Mouse (Mus musculus): ENCODE data around the gene Rtl9. TPM values are rescaled to one million over a fixed set of nuclear protein-coding genes. Genes with fewer than 3 reads are reported as not detected.
A peak's percentile ranks its signal among the peaks of the same experiment; 100 is the strongest.

Rtl9 gene
- 0.02 and 0.04 TPM in 2 replicates for polyA plus RNA-seq (2012; rRNA removed)

DNA sequence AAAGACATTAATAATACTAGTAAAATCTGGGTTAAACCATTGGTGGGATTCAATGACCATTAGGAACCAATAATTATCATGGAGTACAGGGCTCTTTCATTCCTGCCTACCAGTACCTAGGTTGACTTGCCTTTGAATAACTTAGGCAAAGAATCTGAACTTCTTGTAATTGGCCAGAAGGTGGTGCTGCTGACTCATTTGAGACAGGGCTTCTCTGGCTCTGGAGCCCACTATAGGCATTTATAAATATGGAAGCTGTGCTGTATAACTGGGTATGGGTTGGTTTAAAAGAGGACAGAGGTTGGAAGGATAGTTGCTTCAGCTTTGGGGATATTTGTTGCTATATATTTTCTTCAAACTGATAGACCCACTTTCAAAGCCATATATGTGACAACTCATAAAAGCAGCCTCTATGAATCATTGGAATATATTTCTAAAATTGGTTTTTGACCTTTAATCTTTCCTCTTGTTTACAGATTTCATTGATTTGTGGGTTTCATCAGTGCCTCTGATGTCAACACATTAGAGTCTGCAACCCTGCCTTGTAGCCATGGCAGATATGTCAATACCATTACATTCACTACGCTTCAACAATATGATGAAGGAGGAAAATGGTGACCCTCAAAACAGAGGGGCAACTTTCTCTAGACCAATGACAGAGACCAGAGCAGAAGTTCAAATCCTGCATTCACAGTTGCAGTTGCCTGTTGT is at the start of gene Rtl9:
Rtl9 (plus strand) TSS at position 551 of the 711 bp plus-strand sequence.
- no peak within 1 kb of the TSS for H3K27ac ChIP-seq (ENCODE audit: control insufficient read depth, insufficient read depth, low read depth, low read length)
- H3K27me3 ChIP-seq (ENCODE audit: control insufficient read depth, insufficient read depth, low read length): no peaks in the 10 kb centered on the region
- TF ChIP-seq POLR2A (IDR thresholded peaks at IDR 0.05; ENCODE audit: control insufficient read depth, low read depth, low read length): no peak
- no peak for TF ChIP-seq CTCF (IDR thresholded peaks at IDR 0.05; ENCODE audit: control insufficient read depth, insufficient read depth, insufficient replicate concordance, low read depth, low read length)
- H3K4me3 ChIP-seq (ENCODE audit: control insufficient read depth, low read depth, low read length): no peak within 1 kb of the TSS
- H3K36me3 ChIP-seq (ENCODE audit: control insufficient read depth, insufficient read depth, low read length): no peaks in the 10 kb centered on the region
- no peaks in the 10 kb centered on the region for H3K4me1 ChIP-seq (ENCODE audit: control insufficient read depth, insufficient read depth, low read length)

DNA sequence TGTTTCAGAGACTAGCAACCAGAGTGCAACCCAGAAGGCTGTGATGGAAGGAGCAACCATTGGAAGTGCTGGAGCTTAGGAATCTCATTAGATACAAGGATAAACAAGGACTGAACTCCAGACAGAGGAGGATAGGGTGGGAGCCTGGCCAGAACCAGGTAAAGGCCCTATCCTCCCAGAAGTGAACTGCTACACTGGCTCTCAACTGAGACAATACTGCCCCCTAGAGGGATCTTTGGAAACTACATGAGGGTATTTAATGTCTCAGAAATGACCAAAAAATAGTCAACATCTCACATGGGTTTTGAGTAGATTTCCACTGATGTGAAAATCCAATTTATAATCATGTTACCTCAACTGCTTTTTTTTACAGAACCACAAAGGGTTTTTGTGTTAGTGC is 47.9 kb upstream of the Rtl9 start:
- Histone ChIP-seq H3K27me3 (ENCODE audit: control insufficient read depth, insufficient read depth, low read length) (no peaks in the 10 kb centered on the region), H3K4me1 (ENCODE audit: control insufficient read depth, insufficient read depth, low read length) (no peaks in the 10 kb centered on the region), H3K27ac (ENCODE audit: control insufficient read depth, insufficient read depth, low read depth, low read length) (no peak overlapping the region), H3K4me3 (ENCODE audit: control insufficient read depth, low read depth, low read length) (no peak overlapping the region), H3K36me3 (ENCODE audit: control insufficient read depth, insufficient read depth, low read length) (no peaks in the 10 kb centered on the region)
- no peak for TF ChIP-seq CTCF (IDR thresholded peaks at IDR 0.05; ENCODE audit: control insufficient read depth, insufficient read depth, insufficient replicate concordance, low read depth, low read length)
- TF ChIP-seq POLR2A (IDR thresholded peaks at IDR 0.05; ENCODE audit: control insufficient read depth, low read depth, low read length): no peak

DNA sequence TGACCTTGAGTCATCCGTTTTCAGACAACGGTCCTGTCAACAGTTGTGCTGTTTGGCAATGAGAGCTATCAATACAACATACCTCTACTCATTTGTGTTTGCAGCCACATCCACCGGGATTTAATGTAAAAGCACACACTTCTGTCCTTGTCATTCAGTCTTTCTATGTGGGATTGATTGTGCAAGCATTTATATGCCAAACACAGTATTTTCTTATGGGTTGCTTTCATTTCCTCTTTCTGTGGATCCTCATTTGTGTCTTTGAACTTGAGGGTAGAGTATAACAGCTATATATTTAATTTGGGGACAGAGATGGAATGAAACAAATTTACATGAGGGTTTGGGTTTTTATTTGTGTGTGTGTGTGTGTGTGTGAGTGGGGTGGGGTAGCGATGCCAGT is 47.5 kb upstream of the Rtl9 start:
- Histone ChIP-seq H3K27me3 (ENCODE audit: control insufficient read depth, insufficient read depth, low read length) (no peaks in the 10 kb centered on the region), H3K27ac (ENCODE audit: control insufficient read depth, insufficient read depth, low read depth, low read length) (no peak overlapping the region), H3K4me1 (ENCODE audit: control insufficient read depth, insufficient read depth, low read length) (no peaks in the 10 kb centered on the region), H3K36me3 (ENCODE audit: control insufficient read depth, insufficient read depth, low read length) (no peaks in the 10 kb centered on the region), H3K4me3 (ENCODE audit: control insufficient read depth, low read depth, low read length) (no peak overlapping the region)
- TF ChIP-seq CTCF (IDR thresholded peaks at IDR 0.05; ENCODE audit: control insufficient read depth, insufficient read depth, insufficient replicate concordance, low read depth, low read length): no peak
- no peak for TF ChIP-seq POLR2A (IDR thresholded peaks at IDR 0.05; ENCODE audit: control insufficient read depth, low read depth, low read length)

DNA sequence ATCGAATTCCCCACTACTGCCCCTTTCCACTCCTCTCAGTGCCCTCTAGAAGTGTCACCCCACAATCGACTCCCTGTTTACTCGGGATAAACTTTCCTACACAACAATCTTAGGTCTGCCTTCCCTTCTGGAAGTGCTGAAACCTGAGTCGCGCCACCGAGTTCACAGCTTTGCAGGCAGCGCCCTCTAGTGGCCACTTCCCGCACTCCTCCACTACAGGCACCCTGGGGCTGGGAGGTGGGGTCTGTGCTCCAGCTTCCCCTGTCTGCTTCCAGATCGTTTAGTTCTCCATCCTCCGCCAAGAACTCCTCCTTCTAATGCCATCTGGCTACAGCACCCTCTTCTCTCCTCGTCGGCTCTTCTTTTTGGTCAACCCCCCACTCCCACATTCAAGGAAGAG is 40.6 kb upstream of the Rtl9 start:
- Histone ChIP-seq H3K27me3 (ENCODE audit: control insufficient read depth, insufficient read depth, low read length) (no peaks in the 10 kb centered on the region), H3K27ac (ENCODE audit: control insufficient read depth, insufficient read depth, low read depth, low read length) (no peak overlapping the region), H3K36me3 (ENCODE audit: control insufficient read depth, insufficient read depth, low read length) (no peaks in the 10 kb centered on the region), H3K4me1 (ENCODE audit: control insufficient read depth, insufficient read depth, low read length) (no peaks in the 10 kb centered on the region), H3K4me3 (ENCODE audit: control insufficient read depth, low read depth, low read length) (peak overlapping the region; percentile 37)
- TF ChIP-seq CTCF (IDR thresholded peaks at IDR 0.05; ENCODE audit: control insufficient read depth, insufficient read depth, insufficient replicate concordance, low read depth, low read length) (peak; percentile 78; the same call in 1 of the 2 replicates), POLR2A (IDR thresholded peaks at IDR 0.05; ENCODE audit: control insufficient read depth, low read depth, low read length) (no peak)

DNA sequence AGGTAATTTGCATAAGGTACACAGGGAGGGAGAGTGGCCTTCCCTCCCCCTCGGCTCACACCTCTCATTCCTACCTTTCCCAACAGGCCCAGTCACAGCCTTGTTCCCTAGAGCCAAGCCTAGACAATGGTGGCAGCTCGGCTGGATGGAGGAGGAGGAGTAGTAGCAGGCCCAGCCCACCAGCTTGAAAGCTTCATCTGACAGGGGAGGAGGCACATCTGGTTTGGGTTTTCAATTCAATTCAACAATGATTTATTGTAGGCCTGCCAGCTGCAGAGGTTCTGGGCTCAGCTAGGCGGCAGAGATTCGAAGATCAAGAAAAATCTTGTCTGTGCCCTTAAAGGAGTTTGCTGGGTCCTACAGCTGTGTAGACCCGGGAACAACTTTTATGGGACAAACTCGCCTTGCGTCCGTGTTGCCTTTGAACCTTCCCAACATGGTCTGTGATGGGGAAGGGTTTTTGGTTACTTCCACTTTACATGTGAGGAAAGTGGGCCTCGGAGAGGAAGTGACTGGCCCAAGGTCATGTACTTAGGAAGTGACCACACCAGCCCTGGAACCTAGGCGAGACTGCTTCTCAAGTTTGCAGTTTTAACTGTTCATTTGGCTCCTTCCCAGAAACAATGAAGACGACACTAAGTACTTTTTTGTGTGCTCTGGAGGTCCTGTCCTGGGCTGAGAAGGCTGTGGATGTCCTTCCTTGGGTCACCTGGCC is 36.6 kb upstream of the Rtl9 start:
- TF ChIP-seq CTCF (IDR thresholded peaks at IDR 0.05; ENCODE audit: control insufficient read depth, insufficient read depth, insufficient replicate concordance, low read depth, low read length): no peak
- TF ChIP-seq POLR2A (IDR thresholded peaks at IDR 0.05; ENCODE audit: control insufficient read depth, low read depth, low read length): no peak
- Histone ChIP-seq H3K36me3 (ENCODE audit: control insufficient read depth, insufficient read depth, low read length) (no peaks in the 10 kb centered on the region), H3K27me3 (ENCODE audit: control insufficient read depth, insufficient read depth, low read length) (no peaks in the 10 kb centered on the region), H3K27ac (ENCODE audit: control insufficient read depth, insufficient read depth, low read depth, low read length) (no peak overlapping the region), H3K4me3 (ENCODE audit: control insufficient read depth, low read depth, low read length) (no peak overlapping the region), H3K4me1 (ENCODE audit: control insufficient read depth, insufficient read depth, low read length) (no peaks in the 10 kb centered on the region)

DNA sequence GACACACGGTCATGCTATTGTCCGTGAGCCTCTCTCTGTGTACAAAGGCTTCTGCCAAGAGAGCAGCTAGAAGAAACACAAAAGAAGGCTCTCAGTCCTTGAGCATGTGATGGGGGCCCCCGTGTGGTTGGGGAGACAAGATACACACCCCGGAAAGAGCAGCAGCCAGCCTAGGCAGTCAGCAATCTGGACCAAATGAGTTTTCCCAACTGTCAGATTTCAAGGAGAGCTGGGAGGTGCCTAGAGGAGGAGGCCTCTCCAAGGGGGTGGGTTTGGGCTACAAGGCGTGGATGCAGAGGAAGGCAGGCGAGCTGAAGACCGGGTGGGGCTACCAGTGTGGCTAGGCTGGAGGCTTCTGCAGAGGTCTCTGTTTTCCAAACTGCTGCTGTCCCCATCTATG is 35.6 kb upstream of the Rtl9 start:
- H3K27ac ChIP-seq (ENCODE audit: control insufficient read depth, insufficient read depth, low read depth, low read length): no peak overlapping the region
- H3K4me1 ChIP-seq (ENCODE audit: control insufficient read depth, insufficient read depth, low read length): no peaks in the 10 kb centered on the region
- no peak overlapping the region for H3K4me3 ChIP-seq (ENCODE audit: control insufficient read depth, low read depth, low read length)
- H3K27me3 ChIP-seq (ENCODE audit: control insufficient read depth, insufficient read depth, low read length): no peaks in the 10 kb centered on the region
- H3K36me3 ChIP-seq (ENCODE audit: control insufficient read depth, insufficient read depth, low read length): no peaks in the 10 kb centered on the region
- TF ChIP-seq POLR2A (IDR thresholded peaks at IDR 0.05; ENCODE audit: control insufficient read depth, low read depth, low read length) (no peak), CTCF (IDR thresholded peaks at IDR 0.05; ENCODE audit: control insufficient read depth, insufficient read depth, insufficient replicate concordance, low read depth, low read length) (no peak)

DNA sequence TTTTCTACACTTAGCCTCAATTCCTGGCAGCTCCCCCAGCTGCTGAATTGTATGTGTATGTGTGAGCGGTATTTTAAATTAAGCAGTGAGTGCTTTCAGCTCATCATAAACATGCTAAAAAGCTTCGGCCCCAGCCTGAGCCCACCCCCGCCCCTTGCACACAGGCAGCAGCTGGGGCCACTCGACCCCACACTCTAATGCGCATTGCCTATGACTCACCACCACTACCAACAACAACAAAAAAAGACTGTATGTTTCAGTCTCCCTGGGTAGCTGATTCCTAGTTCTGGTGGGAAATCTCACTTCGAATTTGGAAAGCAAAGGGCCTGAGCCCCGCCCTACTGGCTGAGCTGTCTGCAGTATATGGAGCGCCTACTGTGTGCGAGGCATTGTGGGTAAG is 35.1 kb upstream of the Rtl9 start:
- Histone ChIP-seq H3K36me3 (ENCODE audit: control insufficient read depth, insufficient read depth, low read length) (no peaks in the 10 kb centered on the region), H3K27me3 (ENCODE audit: control insufficient read depth, insufficient read depth, low read length) (no peaks in the 10 kb centered on the region), H3K27ac (ENCODE audit: control insufficient read depth, insufficient read depth, low read depth, low read length) (no peak overlapping the region), H3K4me1 (ENCODE audit: control insufficient read depth, insufficient read depth, low read length) (no peaks in the 10 kb centered on the region), H3K4me3 (ENCODE audit: control insufficient read depth, low read depth, low read length) (no peak overlapping the region)
- TF ChIP-seq POLR2A (IDR thresholded peaks at IDR 0.05; ENCODE audit: control insufficient read depth, low read depth, low read length): no peak
- TF ChIP-seq CTCF (IDR thresholded peaks at IDR 0.05; ENCODE audit: control insufficient read depth, insufficient read depth, insufficient replicate concordance, low read depth, low read length): no peak

Data from testis, adult 2 months (tissue).